Mouse (Mus musculus) hindbrain, embryonic 12.5 days (tissue): ENCODE measurements around the gene Gm2431. TPM values are rescaled to one million over a fixed set of nuclear protein-coding genes. Genes with fewer than 3 reads are reported as not detected.

Source experiments
- polyA plus RNA-seq: library from polyadenylated mRNA; unstranded; fragments of >200 nt; fragmentation: Nextera tagmentation; extraction: Ambion mirVana; gene quantifications from 2 replicates; pipeline ENCODE4 v1.2.1, GENCODE M21; 2016

Gm2431 gene
- polyA plus RNA-seq, 1 experiment from 2014 or later, result not detected

Other genes with a start within 250 kb of the Gm2431 start
- 48.0 and 48.8 TPM in 2 replicates for gene Mob2, start 197.3 kb downstream of the Gm2431 start, polyA plus RNA-seq
- 49.1 and 53.8 TPM in 2 replicates for gene Dusp8, start 162.5 kb downstream of the Gm2431 start, polyA plus RNA-seq
- not detected in 2 replicates for gene Gm45618, start 137.6 kb downstream of the Gm2431 start, polyA plus RNA-seq
- not detected in 2 replicates for gene Gm39115, start 122.3 kb downstream of the Gm2431 start, polyA plus RNA-seq
- gene Gm45337, start 113.7 kb downstream of the Gm2431 start, polyA plus RNA-seq, result not detected in 2 replicates
- not detected in 2 replicates for gene Gm29735, start 101.2 kb downstream of the Gm2431 start, polyA plus RNA-seq
- not detected in 2 replicates for gene Gm4553, start 92.6 kb downstream of the Gm2431 start, polyA plus RNA-seq
- not detected in 2 replicates for gene Krtap5-2, start 82.3 kb downstream of the Gm2431 start, polyA plus RNA-seq
- gene Gm10153, start 68.0 kb downstream of the Gm2431 start, polyA plus RNA-seq, result not detected in 2 replicates
- gene Krtap5-3, start 57.0 kb downstream of the Gm2431 start, polyA plus RNA-seq, result not detected in 2 replicates
- not detected in 2 replicates for gene Gm7579, start 46.5 kb downstream of the Gm2431 start, polyA plus RNA-seq
- gene Krtap5-5, start 28.4 kb downstream of the Gm2431 start, polyA plus RNA-seq, result not detected in 2 replicates
- gene Gm40460, start 17.3 kb downstream of the Gm2431 start, polyA plus RNA-seq, result not detected in 2 replicates
- not detected in 2 replicates for gene Gm4559, start 16.0 kb upstream of the Gm2431 start, polyA plus RNA-seq
- gene Krtap5-1, start 38.8 kb upstream of the Gm2431 start, polyA plus RNA-seq, result not detected in 2 replicates
- not detected in 2 replicates for gene Krtap5-4, start 45.2 kb upstream of the Gm2431 start, polyA plus RNA-seq
- gene Ifitm10, start 115.4 kb upstream of the Gm2431 start, polyA plus RNA-seq, result 0.82 and 1.3 TPM in 2 replicates
- not detected in 2 replicates for gene Gm49369, start 124.3 kb upstream of the Gm2431 start, polyA plus RNA-seq
- 213 and 215 TPM in 2 replicates for gene Ctsd, start 129.7 kb upstream of the Gm2431 start, polyA plus RNA-seq
- gene Syt8, start 176.5 kb upstream of the Gm2431 start, polyA plus RNA-seq, result 0.30 TPM in 1 of 2 replicates, not detected in the other
- gene Tnni2, start 183.5 kb upstream of the Gm2431 start, polyA plus RNA-seq, result 1.9 and 3.6 TPM in 2 replicates
- 9.6 and 14.4 TPM in 2 replicates for gene Lsp1, start 202.5 kb upstream of the Gm2431 start, polyA plus RNA-seq
- 1.8 and 5.8 TPM in 2 replicates for gene Tnnt3, start 240.5 kb upstream of the Gm2431 start, polyA plus RNA-seq